Mouse (Mus musculus) myocyte (in vitro differentiated cells): ENCODE measurements at regions not wholly inside any gene's neighbourhood (a gene's known extent, or its start where the extent isn't known, plus 50 kb on each side); places are given as distances from the start of the nearest gene placed in this dataset.

Experiments used
- CEBPB ChIP-seq: IDR thresholded peaks from 2 replicates; pipeline ENCODE4 v1.6.1; 2011; ENCODE audit warnings: mild to moderate bottlenecking, moderate library complexity; ENCODE audit not compliant: poor library complexity, insufficient read depth, severe bottlenecking
- MAX ChIP-seq: IDR thresholded peaks from one replicate; pipeline ENCODE4 v1.6.1; 2011; ENCODE audit warnings: low read depth, mild to moderate bottlenecking, control low read depth
- POLR2A ChIP-seq: IDR thresholded peaks from one replicate; pipeline ENCODE4 v1.6.1; 2011; ENCODE audit warnings: low read depth, mild to moderate bottlenecking, control low read depth, moderate library complexity; ENCODE audit not compliant: insufficient read length
- POLR2AphosphoS2 ChIP-seq: IDR thresholded peaks from one replicate; pipeline ENCODE4 v1.6.1; 2011; ENCODE audit warnings: low read depth, control low read depth; ENCODE audit not compliant: insufficient read length
- TCF12 ChIP-seq: IDR thresholded peaks from one replicate; pipeline ENCODE4 v1.6.1; 2011; ENCODE audit warnings: mild to moderate bottlenecking, control low read depth; ENCODE audit not compliant: poor library complexity, insufficient read depth, severe bottlenecking
- USF1 ChIP-seq: IDR thresholded peaks from one replicate; pipeline ENCODE4 v1.6.1; 2011; ENCODE audit warnings: low read depth, mild to moderate bottlenecking, control low read depth, moderate library complexity

DNA sequence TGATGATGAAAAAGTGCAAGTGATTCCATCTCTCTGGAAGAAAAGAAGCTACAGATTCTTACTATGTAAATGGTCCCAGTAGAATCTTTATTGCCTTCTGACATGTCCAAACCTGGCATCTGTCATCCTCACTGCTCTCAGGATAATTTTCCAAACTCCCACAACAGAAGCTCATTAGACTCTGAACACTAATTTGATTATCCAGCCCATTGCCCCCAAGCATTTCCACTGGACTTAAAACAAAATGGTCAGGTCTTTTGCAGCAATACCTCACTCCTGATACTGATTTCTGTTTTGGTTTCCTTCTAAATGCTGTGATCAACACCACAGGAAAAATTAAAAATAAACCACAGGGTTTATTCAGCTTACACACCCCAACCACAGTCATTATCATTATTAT is 171.5 kb upstream of the Chodl start:
- TF ChIP-seq TCF12: no peak
- no peak for TF ChIP-seq POLR2A
- TF ChIP-seq CEBPB: no peak
- no peak for TF ChIP-seq POLR2AphosphoS2
- TF ChIP-seq MAX: no peak
- TF ChIP-seq USF1: no peak
